Mouse (Mus musculus) layer of hippocampus, postnatal 25 days (tissue): ENCODE results near the gene Camk1d. TPM values are rescaled to one million over a fixed set of nuclear protein-coding genes. Genes with fewer than 3 reads are reported as not detected.
A peak's percentile ranks its signal among the peaks of the same experiment; 100 is the strongest.
"Not testable (repeated sequence)": the region's sequence is repeated elsewhere in the genome, so short reads cannot be mapped to it uniquely, and the experiment has no call there.

ENCODE experiments used
- DNase-seq, 2 experiments: peaks; one replicate each; pipeline ENCODE4 v3.0.0; 2022; ENCODE audit warnings: mixed read lengths in 2 of 2, low spot score in 1 of 2; ENCODE audit errors: extremely low spot score in 1 of 2
- total RNA-seq, 2 experiments: library from RNA; stranded (reverse); gene quantifications; 2 replicates each; pipeline ENCODE4 v1.2.3; 2021

Gene Camk1d
- total RNA-seq, 2 experiments from 2014 or later = 146 to 154 TPM

- DNase-seq = no peak
These were observed 284.4 kb downstream of the Camk1d start for GRCm38 (mm10) chr2:5429921-5430320.

GRCm38 (mm10) chr2:5426110-5426509 lies 288.2 kb downstream of the Camk1d start:
- DNase-seq = no peak

DNA sequence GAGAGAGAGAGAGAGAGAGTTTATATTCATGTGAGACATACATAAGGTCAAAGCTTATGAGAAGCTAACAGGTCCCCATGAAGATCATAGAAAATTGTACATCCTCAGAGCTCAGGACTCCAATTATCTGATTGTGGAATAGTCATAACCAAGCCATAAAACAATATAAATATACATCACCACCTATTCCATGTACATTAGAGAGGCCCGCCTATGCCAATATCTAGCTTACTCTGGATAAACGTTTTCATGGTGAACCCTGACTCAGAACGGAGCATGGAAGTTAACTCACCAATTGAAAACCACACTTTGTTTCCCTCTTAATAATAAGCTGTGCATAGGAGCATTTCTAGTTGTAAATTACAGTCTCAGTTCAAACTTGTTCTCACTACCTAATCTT lies 288.7 kb downstream of the Camk1d start:
- DNase-seq = no peak

GRCm38 (mm10) chr2:5420621-5421196 lies 293.6 kb downstream of the Camk1d start:
- DNase-seq = no peak

DNA sequence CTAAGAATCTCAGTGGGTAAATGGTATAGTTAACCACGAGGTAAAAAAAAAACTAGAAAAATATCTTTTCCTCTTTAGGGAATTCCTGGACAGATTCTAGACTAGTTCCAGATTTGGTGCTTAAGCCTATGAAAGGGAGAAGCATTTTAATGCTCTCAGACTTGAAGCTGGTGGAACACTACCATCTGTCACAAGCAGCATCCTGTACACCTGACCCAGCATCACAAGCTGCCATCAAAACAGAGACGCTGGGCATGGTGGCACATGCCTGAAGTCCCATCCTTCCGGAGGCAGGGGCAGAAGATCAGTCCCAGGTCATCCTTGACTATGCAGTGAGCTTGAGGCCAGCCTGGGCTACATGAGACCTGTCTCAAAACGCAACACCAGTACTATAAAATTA lies 295.5 kb downstream of the Camk1d start:
- DNase-seq = no peak

- DNase-seq = no peak
These were observed 296.9 kb downstream of the Camk1d start for GRCm38 (mm10) chr2:5417158-5418032.

GRCm38 (mm10) chr2:5411774-5412173 lies 302.5 kb downstream of the Camk1d start:
- DNase-seq = peak in 1 of 2 experiments; percentile 22

GRCm38 (mm10) chr2:5403850-5404249 lies 310.5 kb downstream of the Camk1d start:
- no peak for DNase-seq

DNA sequence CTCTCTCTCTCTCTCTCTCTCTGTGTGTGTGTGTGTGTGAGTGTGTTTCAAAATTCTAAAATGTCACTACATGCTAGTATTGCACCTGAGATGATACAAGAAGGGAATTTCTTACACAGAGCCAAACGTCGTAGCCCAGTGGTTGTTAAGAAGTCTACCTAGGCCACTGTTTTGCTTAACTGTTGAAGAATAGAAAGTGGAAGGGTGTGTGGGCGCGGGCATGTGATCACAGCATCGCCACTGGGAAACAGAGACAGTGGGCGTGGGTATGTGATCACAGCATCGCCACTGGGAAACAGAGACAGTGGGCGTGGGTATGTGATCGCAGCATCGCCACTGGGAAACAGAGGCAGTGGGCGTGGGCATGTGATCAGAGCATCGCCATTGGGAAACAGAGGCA lies 312.3 kb downstream of the Camk1d start:
- no peak for DNase-seq

- no peak for DNase-seq
These were observed 315.8 kb downstream of the Camk1d start for GRCm38 (mm10) chr2:5398505-5398904.

GRCm38 (mm10) chr2:5398043-5398442 lies 316.3 kb downstream of the Camk1d start:
- no peak for DNase-seq

- DNase-seq = no peak
These were observed 316.8 kb downstream of the Camk1d start for GRCm38 (mm10) chr2:5397468-5397867.

DNA sequence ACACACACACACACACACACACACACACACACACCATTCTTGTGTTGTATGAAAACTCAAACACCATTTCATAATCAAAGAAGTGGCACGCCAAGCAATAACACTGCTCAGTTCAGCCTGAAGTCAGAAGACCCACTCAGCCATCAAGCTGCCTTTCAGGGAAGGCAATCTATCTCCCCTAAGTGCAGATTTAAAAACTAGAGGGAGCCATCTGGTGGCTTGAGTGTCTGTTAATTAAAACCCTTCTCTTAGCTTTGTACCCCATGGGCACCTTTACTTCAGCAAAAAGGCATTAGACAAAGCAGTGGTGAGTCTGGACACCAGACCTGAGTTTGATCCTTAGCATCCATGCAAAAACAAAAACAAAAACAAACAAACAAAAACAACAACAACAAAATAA lies 317.9 kb downstream of the Camk1d start:
- no peak for DNase-seq

GRCm38 (mm10) chr2:5395873-5396272 lies 318.4 kb downstream of the Camk1d start:
- no peak for DNase-seq

DNA sequence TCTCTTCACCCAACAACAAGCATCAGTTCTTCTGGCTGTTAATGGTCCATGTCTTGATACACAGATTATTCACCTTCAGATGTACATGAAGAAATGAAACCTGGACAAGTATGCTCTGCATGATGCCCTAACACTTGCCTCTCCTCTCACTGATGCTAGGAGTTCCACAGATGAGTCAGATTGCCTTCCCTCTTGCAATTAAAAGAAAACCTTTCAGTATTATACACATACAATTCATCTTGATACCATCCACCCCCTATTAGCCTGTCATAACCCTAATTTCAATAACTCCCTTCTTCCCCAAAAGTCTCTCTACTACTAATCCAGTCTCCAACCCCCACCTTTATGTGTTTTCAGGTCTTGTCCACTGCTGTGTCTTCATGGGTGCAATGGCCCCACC lies 321.4 kb downstream of the Camk1d start:
- no peak for DNase-seq

- no peak for DNase-seq
These were observed 321.8 kb downstream of the Camk1d start for GRCm38 (mm10) chr2:5392470-5392869.

- DNase-seq = no peak
These were observed 325.9 kb downstream of the Camk1d start for GRCm38 (mm10) chr2:5388381-5388780.

GRCm38 (mm10) chr2:5381712-5382710 lies 332.3 kb downstream of the Camk1d start:
- DNase-seq = no peak

GRCm38 (mm10) chr2:5380973-5381372 lies 333.3 kb downstream of the Camk1d start:
- DNase-seq = no peak

DNA sequence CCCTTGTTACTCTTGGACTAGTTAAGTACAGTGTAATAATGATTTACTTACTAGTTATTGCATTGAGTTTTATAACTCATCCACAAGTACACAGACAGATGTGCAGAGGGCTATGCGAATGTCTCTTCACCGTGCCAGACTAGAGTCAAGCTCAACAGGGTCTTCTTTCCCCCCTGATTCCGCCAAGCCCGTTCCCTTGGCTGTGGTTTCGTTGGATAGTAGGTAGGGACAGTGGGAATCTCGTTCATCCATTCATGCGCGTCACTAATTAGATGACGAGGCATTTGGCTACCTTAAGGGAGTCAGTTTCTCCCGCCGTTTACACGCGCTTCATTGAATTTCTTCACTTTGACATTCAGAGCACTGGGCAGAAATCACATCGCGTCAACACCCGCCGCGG lies 335.4 kb downstream of the Camk1d start:
- DNase-seq = not testable (repeated sequence)
